Mouse (Mus musculus): Measurements from ENCODE around the gene Slc37a4.
"Not testable (repeated sequence)": the region's sequence is repeated elsewhere in the genome, so short reads cannot be mapped to it uniquely, and the experiment has no call there.

Gene Slc37a4

GRCm38 (mm10) chr9:44396684-44397411 lies at the start of gene Slc37a4:
TSS of gene Slc37a4 (plus strand) at chr9:44396852.
- peak; percentile 96 for DNase-seq (ENCODE audit: low read depth, low spot score)

GRCm38 (mm10) chr9:44347166-44347565 lies 49.5 kb upstream of the Slc37a4 start:
- H3K36me3 ChIP-seq (ENCODE audit: control insufficient read depth, insufficient read depth, low read length, poor library complexity, severe bottlenecking) = peaks cover 22% of the 10 kb centered on the region
- no peak for DNase-seq (ENCODE audit: low read depth, low spot score)
- no peaks in the 10 kb centered on the region for H3K27me3 ChIP-seq (ENCODE audit: control insufficient read depth, insufficient read depth, low read length, poor library complexity, severe bottlenecking)

More at GRCm38 (mm10) chr9:44396684-44397411, at the start of gene Slc37a4:
- Histone ChIP-seq H3K27me3 (ENCODE audit: control insufficient read depth, insufficient read depth, low read length, poor library complexity, severe bottlenecking) (no peaks in the 10 kb centered on the region), H3K36me3 (ENCODE audit: control insufficient read depth, insufficient read depth, low read length, poor library complexity, severe bottlenecking) (no peaks in the 10 kb centered on the region; the same call in 1 of the 2 replicates)

- H3K27me3 ChIP-seq (ENCODE audit: control insufficient read depth, insufficient read depth, low read length, poor library complexity, severe bottlenecking) = no peaks in the 10 kb centered on the region
- no peak for DNase-seq (ENCODE audit: low read depth, low spot score)
- peaks cover 22% of the 10 kb centered on the region for H3K36me3 ChIP-seq (ENCODE audit: control insufficient read depth, insufficient read depth, low read length, poor library complexity, severe bottlenecking)
Measured at GRCm38 (mm10) chr9:44347621-44348020, 49.0 kb upstream of the Slc37a4 start.

- no peak for DNase-seq (ENCODE audit: low read depth, low spot score)
- Histone ChIP-seq H3K36me3 (ENCODE audit: control insufficient read depth, insufficient read depth, low read length, poor library complexity, severe bottlenecking) (peaks cover 29% of the 10 kb centered on the region), H3K27me3 (ENCODE audit: control insufficient read depth, insufficient read depth, low read length, poor library complexity, severe bottlenecking) (no peaks in the 10 kb centered on the region)
Measured at GRCm38 (mm10) chr9:44348546-44348945, 48.1 kb upstream of the Slc37a4 start.

GRCm38 (mm10) chr9:44351396-44351795 lies 45.3 kb upstream of the Slc37a4 start:
- Histone ChIP-seq H3K27me3 (ENCODE audit: control insufficient read depth, insufficient read depth, low read length, poor library complexity, severe bottlenecking) (no peaks in the 10 kb centered on the region), H3K36me3 (ENCODE audit: control insufficient read depth, insufficient read depth, low read length, poor library complexity, severe bottlenecking) (peaks cover 42% of the 10 kb centered on the region)
- no peak for DNase-seq (ENCODE audit: low read depth, low spot score)

- Histone ChIP-seq H3K36me3 (ENCODE audit: control insufficient read depth, insufficient read depth, low read length, poor library complexity, severe bottlenecking) (peaks cover 41% of the 10 kb centered on the region), H3K27me3 (ENCODE audit: control insufficient read depth, insufficient read depth, low read length, poor library complexity, severe bottlenecking) (no peaks in the 10 kb centered on the region)
- DNase-seq (ENCODE audit: low read depth, low spot score) = no peak
Measured at GRCm38 (mm10) chr9:44352337-44352736, 44.3 kb upstream of the Slc37a4 start.

- Histone ChIP-seq H3K27me3 (ENCODE audit: control insufficient read depth, insufficient read depth, low read length, poor library complexity, severe bottlenecking) (no peaks in the 10 kb centered on the region), H3K36me3 (ENCODE audit: control insufficient read depth, insufficient read depth, low read length, poor library complexity, severe bottlenecking) (peaks cover 40% of the 10 kb centered on the region)
- no peak for DNase-seq (ENCODE audit: low read depth, low spot score)
Measured at GRCm38 (mm10) chr9:44353142-44353541, 43.5 kb upstream of the Slc37a4 start.

- no peaks in the 10 kb centered on the region for H3K27me3 ChIP-seq (ENCODE audit: control insufficient read depth, insufficient read depth, low read length, poor library complexity, severe bottlenecking)
- peak; percentile 77 for DNase-seq (ENCODE audit: low read depth, low spot score)
Measured at GRCm38 (mm10) chr9:44357207-44357606, 39.4 kb upstream of the Slc37a4 start.

GRCm38 (mm10) chr9:44361190-44361917 lies 35.3 kb upstream of the Slc37a4 start, which contains the start of gene Vps11:
TSS of gene Vps11 (minus strand) at chr9:44361670.
- H3K27me3 ChIP-seq (ENCODE audit: control insufficient read depth, insufficient read depth, low read length, poor library complexity, severe bottlenecking) = no peaks in the 10 kb centered on the region
- H3K36me3 ChIP-seq (ENCODE audit: control insufficient read depth, insufficient read depth, low read length, poor library complexity, severe bottlenecking) = peaks cover 13% of the 10 kb centered on the region
- DNase-seq (ENCODE audit: low read depth, low spot score) = peak; percentile 99

More at GRCm38 (mm10) chr9:44357207-44357606, 39.4 kb upstream of the Slc37a4 start:
- H3K36me3 ChIP-seq (ENCODE audit: control insufficient read depth, insufficient read depth, low read length, poor library complexity, severe bottlenecking) = peaks cover 32% of the 10 kb centered on the region

GRCm38 (mm10) chr9:44361931-44362330 lies 34.7 kb upstream of the Slc37a4 start:
- not testable (repeated sequence) for H3K27me3 ChIP-seq (ENCODE audit: control insufficient read depth, insufficient read depth, low read length, poor library complexity, severe bottlenecking); DNase-seq (ENCODE audit: low read depth, low spot score); H3K36me3 ChIP-seq (ENCODE audit: control insufficient read depth, insufficient read depth, low read length, poor library complexity, severe bottlenecking)

GRCm38 (mm10) chr9:44364480-44364879 lies 32.2 kb upstream of the Slc37a4 start:
- no peaks in the 10 kb centered on the region for H3K27me3 ChIP-seq (ENCODE audit: control insufficient read depth, insufficient read depth, low read length, poor library complexity, severe bottlenecking)
- no peaks in the 10 kb centered on the region; the same call in 1 of the 2 replicates for H3K36me3 ChIP-seq (ENCODE audit: control insufficient read depth, insufficient read depth, low read length, poor library complexity, severe bottlenecking)
- peak; percentile 60 for DNase-seq (ENCODE audit: low read depth, low spot score)

GRCm38 (mm10) chr9:44373386-44373785 lies 23.3 kb upstream of the Slc37a4 start:
- no peak for DNase-seq (ENCODE audit: low read depth, low spot score)
- Histone ChIP-seq H3K36me3 (ENCODE audit: control insufficient read depth, insufficient read depth, low read length, poor library complexity, severe bottlenecking) (no peaks in the 10 kb centered on the region), H3K27me3 (ENCODE audit: control insufficient read depth, insufficient read depth, low read length, poor library complexity, severe bottlenecking) (no peaks in the 10 kb centered on the region)

- DNase-seq (ENCODE audit: low read depth, low spot score) = no peak
Measured at GRCm38 (mm10) chr9:44376141-44376540, 20.5 kb upstream of the Slc37a4 start.

GRCm38 (mm10) chr9:44377335-44377734 lies 19.3 kb upstream of the Slc37a4 start:
- H3K36me3 ChIP-seq (ENCODE audit: control insufficient read depth, insufficient read depth, low read length, poor library complexity, severe bottlenecking); DNase-seq (ENCODE audit: low read depth, low spot score); H3K27me3 ChIP-seq (ENCODE audit: control insufficient read depth, insufficient read depth, low read length, poor library complexity, severe bottlenecking): not testable (repeated sequence)

More at GRCm38 (mm10) chr9:44376141-44376540, 20.5 kb upstream of the Slc37a4 start:
- Histone ChIP-seq H3K36me3 (ENCODE audit: control insufficient read depth, insufficient read depth, low read length, poor library complexity, severe bottlenecking) (peaks cover 3% of the 10 kb centered on the region), H3K27me3 (ENCODE audit: control insufficient read depth, insufficient read depth, low read length, poor library complexity, severe bottlenecking) (no peaks in the 10 kb centered on the region)

GRCm38 (mm10) chr9:44378153-44378730 lies 18.4 kb upstream of the Slc37a4 start:
- Histone ChIP-seq H3K27me3 (ENCODE audit: control insufficient read depth, insufficient read depth, low read length, poor library complexity, severe bottlenecking) (no peaks in the 10 kb centered on the region), H3K36me3 (ENCODE audit: control insufficient read depth, insufficient read depth, low read length, poor library complexity, severe bottlenecking) (peaks cover 8% of the 10 kb centered on the region)
- peak; percentile 28 for DNase-seq (ENCODE audit: low read depth, low spot score)

Measured in splenic B cell, adult 2 months (primary cell).